Mouse (Mus musculus) neural tube, embryonic 13.5 days (tissue): ENCODE data around the gene Sco1. TPM values are rescaled to one million over a fixed set of nuclear protein-coding genes. Genes with fewer than 3 reads are reported as not detected.

Experiments used
- ATAC-seq: fragments of 200-750 bp; cut with Nextera tagmentation; 2 replicates; pipeline ENCODE4 v1.8.0; 2017; ENCODE audit warnings: low read depth, mild to moderate bottlenecking, moderate TSS enrichment, moderate library complexity
- H3K27ac ChIP-seq: fragments of 300-500 bp; sonication (generic); replicated peaks from 2 replicates; pipeline ENCODE4 v1.5.1; 2015; ENCODE audit warnings: moderate library complexity, mild to moderate bottlenecking, inconsistent platforms
- H3K27me3 ChIP-seq: fragments of 300-500 bp; sonication (generic); 2 replicates; pipeline ENCODE4 v1.6.1; 2015; ENCODE audit warnings: mild to moderate bottlenecking, inconsistent platforms
- H3K36me3 ChIP-seq: fragments of 300-500 bp; sonication (generic); 2 replicates; pipeline ENCODE4 v1.6.1; 2015; ENCODE audit warnings: mild to moderate bottlenecking, inconsistent platforms
- H3K4me1 ChIP-seq: fragments of 300-500 bp; sonication (generic); replicated peaks from 2 replicates; pipeline ENCODE4 v1.6.1; 2015; ENCODE audit warnings: inconsistent platforms
- H3K4me2 ChIP-seq: fragments of 300-500 bp; sonication (generic); 2 replicates; pipeline ENCODE4 v1.6.1; 2015; ENCODE audit warnings: inconsistent platforms, mild to moderate bottlenecking, moderate library complexity
- H3K4me3 ChIP-seq: fragments of 300-500 bp; sonication (generic); 2 replicates; pipeline ENCODE4 v1.5.1; 2015; ENCODE audit warnings: mild to moderate bottlenecking, inconsistent platforms
- H3K9ac ChIP-seq: fragments of 300-500 bp; sonication (generic); 2 replicates; pipeline ENCODE4 v1.6.1; 2015; ENCODE audit warnings: moderate library complexity, mild to moderate bottlenecking, inconsistent platforms
- H3K9me3 ChIP-seq: fragments of 300-500 bp; sonication (generic); 2 replicates; pipeline ENCODE4 v1.6.1; 2016; ENCODE audit warnings: inconsistent platforms
- WGBS: fragments of 180-500 bp; shearing (Covaris S2); methylation state at CpG from one replicate; pipeline ENCODE4 v1.1.7; 2015; 5-methylcytosine and 5-hydroxymethylcytosine counted together
- polyA plus RNA-seq: library from polyadenylated mRNA; unstranded; fragments of >200 nt; fragmentation: Nextera tagmentation; extraction: Ambion mirVana; gene quantifications from 2 replicates; pipeline ENCODE4 v1.2.1, GENCODE M21; 2015

The Sco1 gene
- polyA plus RNA-seq, 1 experiment from 2014 or later: 14.2 TPM

GRCm38 (mm10) chr11:67048496-67048895 lies 4.0 kb upstream of the Sco1 start:
- no peak overlapping the region for H3K27ac ChIP-seq
- H3K4me1 ChIP-seq: peaks cover 16% of the 10 kb centered on the region
- no peak overlapping the region for H3K4me2 ChIP-seq
- ATAC-seq: no peak
- H3K9ac ChIP-seq: no peak overlapping the region
- no peaks in the 10 kb centered on the region for H3K9me3 ChIP-seq
- H3K27me3 ChIP-seq: no peaks in the 10 kb centered on the region
- 92% methylated on average over 8 of the region's 8 CpGs for WGBS
- peaks cover 27% of the 10 kb centered on the region for H3K36me3 ChIP-seq
- H3K4me3 ChIP-seq: no peak overlapping the region

- WGBS: 93% methylated on average over 3 of the region's 3 CpGs
Observed at GRCm38 (mm10) chr11:67049256-67049655, 3.2 kb upstream of the Sco1 start.

GRCm38 (mm10) chr11:67051676-67052320 lies 672 bp upstream of the Sco1 start:
- H3K4me1 ChIP-seq: peaks cover 28% of the 10 kb centered on the region
- H3K4me2 ChIP-seq: peak overlapping the region; percentile 75
- peaks cover 33% of the 10 kb centered on the region for H3K36me3 ChIP-seq
- H3K9me3 ChIP-seq: no peaks in the 10 kb centered on the region
- H3K9ac ChIP-seq: peak overlapping the region; percentile 88
- peak; percentile 69 for ATAC-seq
- peak overlapping the region; percentile 84 for H3K27ac ChIP-seq
- 9% methylated on average over 16 of the region's 16 CpGs for WGBS
- peak overlapping the region; percentile 98 for H3K4me3 ChIP-seq
- H3K27me3 ChIP-seq: no peaks in the 10 kb centered on the region

More at GRCm38 (mm10) chr11:67049256-67049655, 3.2 kb upstream of the Sco1 start:
- H3K36me3 ChIP-seq: peaks cover 27% of the 10 kb centered on the region
- no peak for ATAC-seq
- H3K9me3 ChIP-seq: no peaks in the 10 kb centered on the region
- H3K27ac ChIP-seq: no peak overlapping the region
- H3K4me3 ChIP-seq: no peak overlapping the region
- H3K4me2 ChIP-seq: no peak overlapping the region
- H3K9ac ChIP-seq: no peak overlapping the region
- H3K27me3 ChIP-seq: no peaks in the 10 kb centered on the region
- peaks cover 24% of the 10 kb centered on the region for H3K4me1 ChIP-seq

- no peak for ATAC-seq
- H3K27ac ChIP-seq: no peak overlapping the region
- no peak overlapping the region for H3K4me2 ChIP-seq
- no peak overlapping the region for H3K4me3 ChIP-seq
- WGBS: 89% methylated on average over 8 of the region's 8 CpGs
- H3K9ac ChIP-seq: no peak overlapping the region
- peaks cover 28% of the 10 kb centered on the region for H3K4me1 ChIP-seq
- H3K27me3 ChIP-seq: no peaks in the 10 kb centered on the region
- H3K36me3 ChIP-seq: peaks cover 53% of the 10 kb centered on the region
- H3K9me3 ChIP-seq: no peaks in the 10 kb centered on the region
Observed at GRCm38 (mm10) chr11:67054754-67055365, 2.4 kb downstream of the Sco1 start.

GRCm38 (mm10) chr11:67061311-67061710 lies 8.8 kb downstream of the Sco1 start:
- WGBS: 92% methylated on average over 2 of the region's 2 CpGs
- ATAC-seq: no peak
- Histone ChIP-seq H3K4me1 (no peaks in the 10 kb centered on the region), H3K4me3 (no peak overlapping the region), H3K36me3 (peaks cover 94% of the 10 kb centered on the region), H3K9me3 (no peaks in the 10 kb centered on the region), H3K27ac (no peak overlapping the region), H3K4me2 (no peak overlapping the region), H3K27me3 (no peaks in the 10 kb centered on the region), H3K9ac (no peak overlapping the region)

- Histone ChIP-seq H3K27ac (no peak overlapping the region), H3K4me1 (no peaks in the 10 kb centered on the region), H3K4me2 (no peak overlapping the region), H3K4me3 (no peak overlapping the region), H3K9ac (no peak overlapping the region), H3K9me3 (no peaks in the 10 kb centered on the region), H3K27me3 (no peaks in the 10 kb centered on the region), H3K36me3 (peaks cover 91% of the 10 kb centered on the region)
- no peak for ATAC-seq
- WGBS: 86% methylated on average over 3 of the region's 3 CpGs
Observed at GRCm38 (mm10) chr11:67062726-67063125, 10.3 kb downstream of the Sco1 start.

- Histone ChIP-seq H3K9me3 (no peaks in the 10 kb centered on the region), H3K4me1 (no peaks in the 10 kb centered on the region), H3K36me3 (peaks cover 46% of the 10 kb centered on the region), H3K9ac (no peak overlapping the region), H3K27me3 (no peaks in the 10 kb centered on the region), H3K4me3 (no peak overlapping the region), H3K27ac (no peak overlapping the region), H3K4me2 (no peak overlapping the region)
- no peak for ATAC-seq
- WGBS: 91% methylated on average over 3 of the region's 3 CpGs
Observed at GRCm38 (mm10) chr11:67067741-67068140, 15.3 kb downstream of the Sco1 start.

- no peak for ATAC-seq
- 74% methylated on average over 15 of the region's 15 CpGs for WGBS
- H3K4me2 ChIP-seq: no peak overlapping the region
- no peaks in the 10 kb centered on the region for H3K36me3 ChIP-seq
- no peak overlapping the region for H3K9ac ChIP-seq
- H3K27me3 ChIP-seq: no peaks in the 10 kb centered on the region
- no peak overlapping the region for H3K4me3 ChIP-seq
- no peak overlapping the region for H3K27ac ChIP-seq
- H3K4me1 ChIP-seq: peaks cover 6% of the 10 kb centered on the region; the same call in 1 of the 2 replicates
- no peaks in the 10 kb centered on the region for H3K9me3 ChIP-seq
Observed at GRCm38 (mm10) chr11:67072615-67073130, 20.2 kb downstream of the Sco1 start.

GRCm38 (mm10) chr11:67075036-67075435 lies 22.6 kb downstream of the Sco1 start:
- no peak overlapping the region for H3K4me3 ChIP-seq
- H3K27ac ChIP-seq: no peak overlapping the region
- 21% methylated on average over 3 of the region's 3 CpGs for WGBS

GRCm38 (mm10) chr11:67076781-67077180 lies 24.3 kb downstream of the Sco1 start:
- 88% methylated on average over 5 of the region's 5 CpGs for WGBS
- Histone ChIP-seq H3K27ac (no peak overlapping the region), H3K27me3 (no peaks in the 10 kb centered on the region), H3K4me3 (no peak overlapping the region), H3K9me3 (no peaks in the 10 kb centered on the region), H3K36me3 (no peaks in the 10 kb centered on the region), H3K4me1 (peaks cover 20% of the 10 kb centered on the region), H3K4me2 (no peak overlapping the region), H3K9ac (no peak overlapping the region)
- no peak for ATAC-seq

More at GRCm38 (mm10) chr11:67075036-67075435, 22.6 kb downstream of the Sco1 start:
- peaks cover 10% of the 10 kb centered on the region for H3K4me1 ChIP-seq
- H3K27me3 ChIP-seq: no peaks in the 10 kb centered on the region
- no peak for ATAC-seq
- no peak overlapping the region for H3K9ac ChIP-seq
- no peaks in the 10 kb centered on the region for H3K36me3 ChIP-seq
- H3K9me3 ChIP-seq: no peaks in the 10 kb centered on the region
- no peak overlapping the region for H3K4me2 ChIP-seq

GRCm38 (mm10) chr11:67077435-67077834 lies 25.0 kb downstream of the Sco1 start:
- Histone ChIP-seq H3K27me3 (no peaks in the 10 kb centered on the region), H3K36me3 (no peaks in the 10 kb centered on the region), H3K4me1 (peaks cover 20% of the 10 kb centered on the region), H3K27ac (no peak overlapping the region), H3K4me2 (no peak overlapping the region), H3K9ac (no peak overlapping the region), H3K4me3 (no peak overlapping the region), H3K9me3 (no peaks in the 10 kb centered on the region)
- no peak for ATAC-seq
- 44% methylated on average over 3 of the region's 3 CpGs for WGBS

GRCm38 (mm10) chr11:67078000-67078399 lies 25.5 kb downstream of the Sco1 start, which contains the start of gene Myh3:
Gene Myh3, plus strand, starts transcription at chr11:67078300.
- Histone ChIP-seq H3K9ac (no peak within 1 kb of the TSS), H3K27me3 (0 out of 2 replicates have a peak, but pooled peaks cover 3% of the 10 kb centered on the region), H3K4me3 (no peak within 1 kb of the TSS), H3K4me1 (peaks cover 20% of the 10 kb centered on the region), H3K27ac (no peak within 1 kb of the TSS), H3K9me3 (no peaks in the 10 kb centered on the region), H3K4me2 (no peak within 1 kb of the TSS), H3K36me3 (no peaks in the 10 kb centered on the region)
- no peak for ATAC-seq
- 81% methylated on average over 5 of the region's 5 CpGs for WGBS
